Mouse (Mus musculus): ENCODE measurements around the gene Insm2. TPM values are rescaled to one million over a fixed set of nuclear protein-coding genes. Genes with fewer than 3 reads are reported as not detected.

The Insm2 gene
- polyA plus RNA-seq, 1 experiment = not detected

- no peaks in the 10 kb centered on the region for H3K4me1 ChIP-seq (ENCODE audit: control insufficient read depth, insufficient read depth, low read length)
- peaks cover 15% of the 10 kb centered on the region for H3K27me3 ChIP-seq (ENCODE audit: control insufficient read depth, insufficient read depth, low read length, poor library complexity, severe bottlenecking)
- no peaks in the 10 kb centered on the region for H3K36me3 ChIP-seq (ENCODE audit: control insufficient read depth, insufficient read depth, low read length, poor library complexity, severe bottlenecking)
- H3K9ac ChIP-seq (ENCODE audit: low read depth, poor library complexity, severe bottlenecking) = peak overlapping the region; percentile 36; the same call in 1 of the 2 replicates
- no peak for TF ChIP-seq EP300 (IDR thresholded peaks at IDR 0.05; ENCODE audit: insufficient read depth, low read depth, low read length)
- H3K4me3 ChIP-seq (ENCODE audit: low read depth, low read length) = peak overlapping the region; percentile 69
- H3K9me3 ChIP-seq (replicated peaks; ENCODE audit: control insufficient read depth, insufficient read depth, low read length, poor library complexity, severe bottlenecking) = no peaks in the 10 kb centered on the region
- no peak overlapping the region for H3K27ac ChIP-seq (ENCODE audit: insufficient read depth, low read length)
Measured at GRCm38 (mm10) chr12:55598537-55598886, 715 bp upstream of the Insm2 start.

DNA sequence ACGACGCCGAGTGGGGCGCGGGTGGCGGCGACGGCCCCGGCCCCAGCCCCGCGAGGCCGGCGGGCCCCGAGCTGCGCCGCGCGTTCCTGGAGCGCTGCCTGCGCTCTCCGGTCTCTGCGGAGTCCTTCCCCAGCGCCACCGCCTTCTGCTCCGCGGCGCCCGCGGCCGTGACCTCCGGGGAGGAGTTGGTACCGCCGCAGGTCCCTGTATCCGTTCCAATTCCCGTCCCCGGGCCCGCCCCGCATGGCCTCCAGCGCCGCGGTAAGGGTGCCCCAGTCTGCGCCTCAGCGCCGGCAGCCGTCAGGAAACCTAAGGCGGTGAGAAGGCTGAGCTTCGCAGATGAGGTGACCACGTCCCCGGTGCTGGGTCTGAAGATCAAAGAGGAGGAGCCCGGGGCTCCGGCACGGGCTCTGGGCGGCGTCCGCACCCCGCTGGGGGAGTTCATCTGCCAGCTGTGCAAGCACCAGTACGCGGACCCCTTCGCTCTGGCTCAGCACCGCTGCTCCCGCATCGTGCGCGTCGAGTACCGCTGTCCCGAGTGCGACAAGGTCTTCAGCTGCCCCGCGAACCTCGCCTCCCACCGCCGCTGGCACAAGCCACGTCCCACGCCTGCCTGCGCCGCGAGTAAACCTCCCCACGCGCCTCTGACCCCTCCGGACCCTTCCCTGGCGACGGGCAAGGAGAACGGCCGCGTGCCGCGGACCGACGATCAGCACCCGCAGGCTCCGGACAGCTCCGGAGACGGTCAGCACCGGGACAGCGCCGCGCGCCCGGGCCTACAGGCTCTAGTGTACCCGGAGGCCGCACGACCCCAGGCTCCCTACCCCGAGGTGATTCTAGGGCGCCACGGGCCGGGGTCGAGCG is 644 bp downstream of the Insm2 start:
- TF ChIP-seq CTCF (IDR thresholded peaks at IDR 0.05; ENCODE audit: low read depth, low read length) (no peak), EP300 (IDR thresholded peaks at IDR 0.05; ENCODE audit: insufficient read depth, low read depth, low read length) (no peak), POLR2A (IDR thresholded peaks at IDR 0.05; ENCODE audit: insufficient read depth, low read length) (no peak)
- Histone ChIP-seq H3K27ac (ENCODE audit: insufficient read depth, low read length) (no peak overlapping the region), H3K9ac (ENCODE audit: low read depth, poor library complexity, severe bottlenecking) (peak overlapping the region; percentile 36; the same call in 1 of the 2 replicates), H3K4me3 (ENCODE audit: low read depth, low read length) (peak overlapping the region; percentile 35), H3K4me1 (ENCODE audit: control insufficient read depth, insufficient read depth, low read length) (no peaks in the 10 kb centered on the region), H3K9me3 (replicated peaks; ENCODE audit: control insufficient read depth, insufficient read depth, low read length, poor library complexity, severe bottlenecking) (no peaks in the 10 kb centered on the region), H3K27me3 (ENCODE audit: control insufficient read depth, insufficient read depth, low read length, poor library complexity, severe bottlenecking) (peaks cover 15% of the 10 kb centered on the region), H3K36me3 (ENCODE audit: control insufficient read depth, insufficient read depth, low read length, poor library complexity, severe bottlenecking) (no peaks in the 10 kb centered on the region)

GRCm38 (mm10) chr12:55600503-55600994 is 1.3 kb downstream of the Insm2 start:
- Histone ChIP-seq H3K36me3 (ENCODE audit: control insufficient read depth, insufficient read depth, low read length, poor library complexity, severe bottlenecking) (no peaks in the 10 kb centered on the region), H3K27ac (ENCODE audit: insufficient read depth, low read length) (no peak overlapping the region), H3K9ac (ENCODE audit: low read depth, poor library complexity, severe bottlenecking) (no peak overlapping the region), H3K9me3 (replicated peaks; ENCODE audit: control insufficient read depth, insufficient read depth, low read length, poor library complexity, severe bottlenecking) (no peaks in the 10 kb centered on the region), H3K4me3 (ENCODE audit: low read depth, low read length) (peak overlapping the region; percentile 35), H3K4me1 (ENCODE audit: control insufficient read depth, insufficient read depth, low read length) (no peaks in the 10 kb centered on the region), H3K27me3 (ENCODE audit: control insufficient read depth, insufficient read depth, low read length, poor library complexity, severe bottlenecking) (peaks cover 15% of the 10 kb centered on the region)
- TF ChIP-seq EP300 (IDR thresholded peaks at IDR 0.05; ENCODE audit: insufficient read depth, low read depth, low read length) (no peak), POLR2A (IDR thresholded peaks at IDR 0.05; ENCODE audit: insufficient read depth, low read length) (no peak), CTCF (IDR thresholded peaks at IDR 0.05; ENCODE audit: low read depth, low read length) (no peak)

DNA sequence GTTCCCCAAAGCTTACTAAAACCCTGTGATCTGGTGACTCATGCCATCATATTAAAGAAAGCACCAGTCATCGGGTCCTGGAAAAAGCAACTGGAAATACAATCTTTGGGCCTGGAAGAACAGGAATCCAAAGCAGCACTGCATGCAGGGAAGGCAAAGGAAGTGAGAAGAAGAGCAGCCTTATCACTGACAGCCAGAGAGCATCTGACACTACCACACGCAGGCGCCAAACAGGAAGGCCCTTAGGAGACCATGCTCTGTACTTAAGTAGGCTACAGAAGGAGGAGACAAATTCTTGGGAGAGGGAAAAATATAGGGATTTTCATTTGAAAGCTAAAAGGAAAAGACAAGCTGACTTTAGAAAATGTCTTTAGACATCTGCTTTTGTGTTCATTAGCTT is 5.2 kb downstream of the Insm2 start:
- Histone ChIP-seq H3K27me3 (ENCODE audit: control insufficient read depth, insufficient read depth, low read length, poor library complexity, severe bottlenecking) (peaks cover 3% of the 10 kb centered on the region), H3K4me3 (ENCODE audit: low read depth, low read length) (no peak overlapping the region), H3K4me1 (ENCODE audit: control insufficient read depth, insufficient read depth, low read length) (no peaks in the 10 kb centered on the region), H3K9me3 (replicated peaks; ENCODE audit: control insufficient read depth, insufficient read depth, low read length, poor library complexity, severe bottlenecking) (no peaks in the 10 kb centered on the region), H3K9ac (ENCODE audit: low read depth, poor library complexity, severe bottlenecking) (no peak overlapping the region), H3K36me3 (ENCODE audit: control insufficient read depth, insufficient read depth, low read length, poor library complexity, severe bottlenecking) (no peaks in the 10 kb centered on the region), H3K27ac (ENCODE audit: insufficient read depth, low read length) (no peak overlapping the region)
- TF ChIP-seq CTCF (IDR thresholded peaks at IDR 0.05; ENCODE audit: low read depth, low read length) = no peak
- no peak for TF ChIP-seq POLR2A (IDR thresholded peaks at IDR 0.05; ENCODE audit: insufficient read depth, low read length)
- TF ChIP-seq EP300 (IDR thresholded peaks at IDR 0.05; ENCODE audit: insufficient read depth, low read depth, low read length) = no peak

DNA sequence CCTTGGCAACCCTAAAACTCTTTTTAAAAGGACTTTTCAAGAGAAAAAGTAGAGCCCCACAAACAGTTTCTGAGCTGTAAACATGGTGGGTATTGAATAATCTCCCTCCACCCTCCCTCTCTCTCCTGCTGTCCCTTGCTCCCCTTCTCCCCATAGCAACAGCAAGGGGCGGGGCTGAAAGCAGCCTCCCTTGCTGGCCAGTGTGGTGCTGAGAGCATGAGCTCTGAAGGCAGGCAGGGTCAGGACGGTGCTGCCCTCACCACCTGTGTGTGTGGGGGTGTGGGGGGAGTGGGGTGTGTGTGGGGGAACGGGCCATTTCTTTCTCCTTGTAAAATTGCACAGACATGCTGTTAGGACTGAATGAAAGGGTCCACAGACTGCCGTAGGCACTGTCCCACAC is 8.7 kb downstream of the Insm2 start:
- H3K9me3 ChIP-seq (replicated peaks; ENCODE audit: control insufficient read depth, insufficient read depth, low read length, poor library complexity, severe bottlenecking) = no peaks in the 10 kb centered on the region
- H3K4me3 ChIP-seq (ENCODE audit: low read depth, low read length) = no peak overlapping the region
- TF ChIP-seq POLR2A (IDR thresholded peaks at IDR 0.05; ENCODE audit: insufficient read depth, low read length) = no peak
- TF ChIP-seq CTCF (IDR thresholded peaks at IDR 0.05; ENCODE audit: low read depth, low read length) = no peak
- no peak for TF ChIP-seq EP300 (IDR thresholded peaks at IDR 0.05; ENCODE audit: insufficient read depth, low read depth, low read length)
- H3K9ac ChIP-seq (ENCODE audit: low read depth, poor library complexity, severe bottlenecking) = no peak overlapping the region
- H3K4me1 ChIP-seq (ENCODE audit: control insufficient read depth, insufficient read depth, low read length) = no peaks in the 10 kb centered on the region
- no peaks in the 10 kb centered on the region for H3K36me3 ChIP-seq (ENCODE audit: control insufficient read depth, insufficient read depth, low read length, poor library complexity, severe bottlenecking)
- H3K27me3 ChIP-seq (ENCODE audit: control insufficient read depth, insufficient read depth, low read length, poor library complexity, severe bottlenecking) = no peaks in the 10 kb centered on the region
- H3K27ac ChIP-seq (ENCODE audit: insufficient read depth, low read length) = no peak overlapping the region

- Histone ChIP-seq H3K9me3 (replicated peaks; ENCODE audit: control insufficient read depth, insufficient read depth, low read length, poor library complexity, severe bottlenecking) (no peaks in the 10 kb centered on the region), H3K9ac (ENCODE audit: low read depth, poor library complexity, severe bottlenecking) (no peak overlapping the region)
- TF ChIP-seq POLR2A (IDR thresholded peaks at IDR 0.05; ENCODE audit: insufficient read depth, low read length) = no peak
- TF ChIP-seq EP300 (IDR thresholded peaks at IDR 0.05; ENCODE audit: insufficient read depth, low read depth, low read length) = no peak
- no peak for TF ChIP-seq CTCF (IDR thresholded peaks at IDR 0.05; ENCODE audit: low read depth, low read length)
Measured at GRCm38 (mm10) chr12:55610812-55611211, 11.6 kb downstream of the Insm2 start.

More at GRCm38 (mm10) chr12:55610812-55611211, 11.6 kb downstream of the Insm2 start:
- no peaks in the 10 kb centered on the region for H3K4me1 ChIP-seq (ENCODE audit: control insufficient read depth, insufficient read depth, low read length)
- H3K27ac ChIP-seq (ENCODE audit: insufficient read depth, low read length) = no peak overlapping the region
- no peak overlapping the region for H3K4me3 ChIP-seq (ENCODE audit: low read depth, low read length)
- H3K36me3 ChIP-seq (ENCODE audit: control insufficient read depth, insufficient read depth, low read length, poor library complexity, severe bottlenecking) = no peaks in the 10 kb centered on the region
- H3K27me3 ChIP-seq (ENCODE audit: control insufficient read depth, insufficient read depth, low read length, poor library complexity, severe bottlenecking) = no peaks in the 10 kb centered on the region
